Mouse (Mus musculus): ENCODE results near the gene Acta2.

- TF ChIP-seq POLR2A (IDR thresholded peaks at IDR 0.05; ENCODE audit: borderline replicate concordance, low read depth, low read length) (peak; percentile 85), CTCF (IDR thresholded peaks at IDR 0.05; ENCODE audit: low read depth, low read length) (no peak)
Observed at GRCm38 (mm10) chr19:34192008-34192963, 63.1 kb downstream of the Acta2 start, which contains the start of gene Stambpl1.

All from bone marrow macrophage, adult 2 months (primary cell).